ENCODE assay signal across 8 mouse cellular contexts in genomic region chr9:60562443-60563371, GRCm38 (mm10). TPM values are rescaled to one million over a fixed set of nuclear protein-coding genes. Genes with fewer than 3 reads are reported as not detected.
DNase-seq lines count a peak whose midpoint lies in the region; ATAC-seq lines count a peak whose summit lies in the region.

No protein-coding gene starts in this region.

- no peak overlapping the region for H3K9ac ChIP-seq in midbrain, embryonic 14.5 days (replicated peaks; ENCODE audit: low read length)
- H3K9ac ChIP-seq in midbrain, embryonic 13.5 days (replicated peaks): no peak overlapping the region
- no peak overlapping the region for H3K9ac ChIP-seq in embryonic facial prominence, embryonic 11.5 days (replicated peaks; ENCODE audit: low read length)
- H3K9ac ChIP-seq in limb, embryonic 11.5 days (ENCODE audit: low read length): no peak overlapping the region
- H3K9ac ChIP-seq in hindbrain, embryonic 14.5 days: no peak overlapping the region

- peak; percentile 27 for DNase-seq in midbrain, embryonic 14.5 days
- DNase-seq in embryonic facial prominence, embryonic 11.5 days (ENCODE audit: low spot score): peak; percentile 67
- DNase-seq in limb, embryonic 11.5 days (ENCODE audit: low spot score): peak; percentile 80
- DNase-seq in splenic B cell, adult 2 months (ENCODE audit: low read depth, low spot score): peak; percentile 3
- no peak for DNase-seq in left cerebral cortex, adult 18-20 months (ENCODE audit: low spot score in 2 of 2)
- DNase-seq in heart, postnatal 14 days: no peak
- no peak for DNase-seq in hindbrain, embryonic 14.5 days (ENCODE audit: low spot score)

- H3K4me3 ChIP-seq in midbrain, embryonic 14.5 days (replicated peaks; ENCODE audit: low read depth, low read length): no peak overlapping the region
- no peak overlapping the region for H3K4me3 ChIP-seq in midbrain, embryonic 13.5 days (replicated peaks)
- no peak overlapping the region for H3K4me3 ChIP-seq in embryonic facial prominence, embryonic 11.5 days (ENCODE audit: low read depth, low read length)
- H3K4me3 ChIP-seq in limb, embryonic 11.5 days (ENCODE audit: low read depth, low read length): no peak overlapping the region
- H3K4me3 ChIP-seq in hindbrain, embryonic 14.5 days (replicated peaks; ENCODE audit: low read length): no peak overlapping the region

- H3K4me2 ChIP-seq in midbrain, embryonic 14.5 days (ENCODE audit: low read length): no peak overlapping the region
- no peak overlapping the region for H3K4me2 ChIP-seq in midbrain, embryonic 13.5 days (replicated peaks)
- no peak overlapping the region for H3K4me2 ChIP-seq in embryonic facial prominence, embryonic 11.5 days (ENCODE audit: low read depth, low read length)
- H3K4me2 ChIP-seq in limb, embryonic 11.5 days (ENCODE audit: low read depth, severe bottlenecking): peak overlapping the region; percentile 46
- H3K4me2 ChIP-seq in hindbrain, embryonic 14.5 days (replicated peaks): no peak overlapping the region

- intact Hi-C loops in heart, postnatal 14 days (cut with DNase I): no loop called here

- H3K27ac ChIP-seq in midbrain, embryonic 14.5 days (replicated peaks; ENCODE audit: low read depth, low read length): no peak overlapping the region
- no peak overlapping the region for H3K27ac ChIP-seq in midbrain, embryonic 13.5 days
- H3K27ac ChIP-seq in embryonic facial prominence, embryonic 11.5 days (replicated peaks; ENCODE audit: low read depth, low read length): no peak overlapping the region
- peak overlapping the region; percentile 62 for H3K27ac ChIP-seq in limb, embryonic 11.5 days (replicated peaks; ENCODE audit: low read depth, low read length)
- no peak overlapping the region for H3K27ac ChIP-seq in hindbrain, embryonic 14.5 days

- peaks cover 5% of the 10 kb centered on the region; the same call in 1 of the 2 replicates for H3K4me1 ChIP-seq in midbrain, embryonic 14.5 days (ENCODE audit: control insufficient read depth, insufficient read depth, low read length)
- peaks cover 12% of the 10 kb centered on the region for H3K4me1 ChIP-seq in midbrain, embryonic 13.5 days (replicated peaks)
- H3K4me1 ChIP-seq in embryonic facial prominence, embryonic 11.5 days (ENCODE audit: control insufficient read depth, insufficient read depth, low read length): no peaks in the 10 kb centered on the region
- peaks cover 17% of the 10 kb centered on the region; the same call in 1 of the 2 replicates for H3K4me1 ChIP-seq in limb, embryonic 11.5 days (ENCODE audit: control insufficient read depth, insufficient read depth, low read length)
- peaks cover 3% of the 10 kb centered on the region; the same call in 1 of the 2 replicates for H3K4me1 ChIP-seq in hindbrain, embryonic 14.5 days (replicated peaks; ENCODE audit: control insufficient read depth, insufficient read depth, low read length)

- ATAC-seq in midbrain, embryonic 14.5 days (ENCODE audit: low FRiP score, low TSS enrichment): no peak
- ATAC-seq in midbrain, embryonic 13.5 days: no peak
- no peak for ATAC-seq in embryonic facial prominence, embryonic 11.5 days (replicated peaks; ENCODE audit: insufficient number of reproducible peaks, low FRiP score, low TSS enrichment, low read depth)
- no peak for ATAC-seq in limb, embryonic 11.5 days (ENCODE audit: insufficient number of reproducible peaks, low FRiP score, low TSS enrichment, low read depth)
- ATAC-seq in hindbrain, embryonic 14.5 days (ENCODE audit: low FRiP score): no peak

- WGBS in midbrain, embryonic 14.5 days: 74% methylated on average over 20 of the region's 20 CpGs
- 76% methylated on average over 20 of the region's 20 CpGs for WGBS in midbrain, embryonic 13.5 days
- 58% methylated on average over 20 of the region's 20 CpGs for whole genome bisulfite sequencing in embryonic facial prominence, embryonic 11.5 days
- WGBS in limb, embryonic 11.5 days: 18% methylated on average over 20 of the region's 20 CpGs
- 68% methylated on average over 20 of the region's 20 CpGs for WGBS in hindbrain, embryonic 14.5 days

- no peaks in the 10 kb centered on the region for H3K27me3 ChIP-seq in midbrain, embryonic 14.5 days (ENCODE audit: control insufficient read depth, insufficient read depth, low read length)
- no peaks in the 10 kb centered on the region for H3K27me3 ChIP-seq in midbrain, embryonic 13.5 days
- no peaks in the 10 kb centered on the region for H3K27me3 ChIP-seq in embryonic facial prominence, embryonic 11.5 days (ENCODE audit: control insufficient read depth, insufficient read depth, low read length)
- H3K27me3 ChIP-seq in limb, embryonic 11.5 days (ENCODE audit: control insufficient read depth, insufficient read depth, low read length): no peaks in the 10 kb centered on the region
- no peaks in the 10 kb centered on the region for H3K27me3 ChIP-seq in splenic B cell, adult 2 months (ENCODE audit: control insufficient read depth, insufficient read depth, low read length, poor library complexity, severe bottlenecking)
- no peaks in the 10 kb centered on the region for H3K27me3 ChIP-seq in hindbrain, embryonic 14.5 days (ENCODE audit: control insufficient read depth, insufficient read depth, low read length)

- H3K36me3 ChIP-seq in midbrain, embryonic 14.5 days (ENCODE audit: control insufficient read depth, insufficient read depth, low read length): no peaks in the 10 kb centered on the region
- H3K36me3 ChIP-seq in midbrain, embryonic 13.5 days: no peaks in the 10 kb centered on the region
- no peaks in the 10 kb centered on the region for H3K36me3 ChIP-seq in embryonic facial prominence, embryonic 11.5 days (replicated peaks; ENCODE audit: control insufficient read depth, insufficient read depth, low read depth, low read length)
- H3K36me3 ChIP-seq in limb, embryonic 11.5 days (ENCODE audit: control insufficient read depth, insufficient read depth, low read length): no peaks in the 10 kb centered on the region
- no peaks in the 10 kb centered on the region for H3K36me3 ChIP-seq in splenic B cell, adult 2 months (ENCODE audit: control insufficient read depth, insufficient read depth, low read length, poor library complexity, severe bottlenecking)
- no peaks in the 10 kb centered on the region for H3K36me3 ChIP-seq in hindbrain, embryonic 14.5 days (replicated peaks; ENCODE audit: control insufficient read depth, insufficient read depth)

- H3K9me3 ChIP-seq in midbrain, embryonic 14.5 days (ENCODE audit: control insufficient read depth, low read length): no peaks in the 10 kb centered on the region
- no peaks in the 10 kb centered on the region for H3K9me3 ChIP-seq in midbrain, embryonic 13.5 days
- H3K9me3 ChIP-seq in embryonic facial prominence, embryonic 11.5 days (replicated peaks; ENCODE audit: control insufficient read depth, low read length): no peaks in the 10 kb centered on the region
- no peaks in the 10 kb centered on the region for H3K9me3 ChIP-seq in limb, embryonic 11.5 days (ENCODE audit: control insufficient read depth, low read length)
- H3K9me3 ChIP-seq in hindbrain, embryonic 14.5 days (ENCODE audit: control insufficient read depth, low read length): no peaks in the 10 kb centered on the region

RNA-seq across cellular contexts. Expression of gene Thsd4, which starts 40.9 kb away (rescaled TPM):
- 3.4 and 5.6 TPM in 2 replicates for polyA plus RNA-seq in midbrain, embryonic 14.5 days (2014; fragmentation: Nextera tagmentation; extraction: Ambion mirVana)
- 8.0 and 9.9 TPM in 2 replicates for polyA plus RNA-seq in midbrain, embryonic 13.5 days (2015; fragmentation: Nextera tagmentation; extraction: Ambion mirVana)
- 2.6 and 3.0 TPM in 2 replicates for polyA plus RNA-seq in embryonic facial prominence, embryonic 11.5 days (2014; fragmentation: Nextera tagmentation; extraction: Ambion mirVana)
- polyA plus RNA-seq in limb, embryonic 11.5 days (2014; fragmentation: Nextera tagmentation; extraction: Ambion mirVana): 11.8 and 12.9 TPM in 2 replicates
- total RNA-seq in left cerebral cortex, adult 18-20 months (2021): 1 to 10 TPM; 4.3 to 5.6 TPM
- 10 to 100 TPM; 10.5 to 11.8 TPM for total RNA-seq in heart, postnatal 14 days (2021)
- polyA plus RNA-seq in hindbrain, embryonic 14.5 days (2014; fragmentation: Nextera tagmentation; extraction: Ambion mirVana): 4.1 and 6.4 TPM in 2 replicates

Comparison
In these comparisons a context has a peak if more than half of its experiments do, and no peak if none do; other contexts are left out.
1. DNase-seq: peak in midbrain, embryonic 14.5 days (single experiment), embryonic facial prominence, embryonic 11.5 days (single experiment), limb, embryonic 11.5 days (single experiment) and splenic B cell, adult 2 months (single experiment); none in left cerebral cortex, adult 18-20 months (0 of 2), heart, postnatal 14 days (0 of 2) and hindbrain, embryonic 14.5 days (single experiment).